ENCODE assay signal across 7 mouse cellular contexts in the genomic region with DNA sequence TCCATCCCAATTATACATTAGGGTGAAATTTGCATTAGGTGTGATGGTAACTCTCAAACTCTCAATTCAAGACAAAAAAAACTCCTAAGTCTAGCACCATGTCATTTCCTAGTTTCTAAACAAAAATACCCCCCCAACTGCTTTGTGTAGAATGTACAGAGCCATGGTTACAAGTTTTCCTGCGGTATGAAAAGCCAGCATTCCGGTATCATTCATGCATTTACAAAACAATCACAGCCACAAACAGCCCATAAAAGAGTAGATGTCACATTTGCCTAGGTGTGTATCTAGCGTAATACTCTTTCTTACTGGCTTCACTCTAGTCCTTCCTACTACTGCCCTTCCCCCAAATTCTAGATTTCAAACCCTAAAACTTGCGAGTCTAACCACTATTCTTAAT. TPM values are rescaled to one million over a fixed set of nuclear protein-coding genes. Genes with fewer than 3 reads are reported as not detected.
A peak's percentile ranks its signal among the peaks of the same experiment; 100 is the strongest.
DNase-seq lines count a peak whose midpoint lies in the region; ATAC-seq and TF ChIP-seq lines count a peak whose summit lies in the region.

No protein-coding gene starts in this region.

- H3K9me3 ChIP-seq in lung, postnatal 0 days (ENCODE audit: low read length), result no peaks in the 10 kb centered on the region
- H3K9me3 ChIP-seq in forebrain, embryonic 10.5 days, result no peaks in the 10 kb centered on the region
- H3K9me3 ChIP-seq in limb, embryonic 12.5 days, result no peaks in the 10 kb centered on the region
- no peaks in the 10 kb centered on the region for H3K9me3 ChIP-seq in stomach, embryonic 14.5 days (ENCODE audit: control insufficient read depth, low read depth, low read length)

- H3K9ac ChIP-seq in lung, postnatal 0 days (replicated peaks; ENCODE audit: low read depth), result peak overlapping the region; percentile 34
- peak overlapping the region; percentile 70 for H3K9ac ChIP-seq in limb, embryonic 12.5 days (replicated peaks)
- H3K9ac ChIP-seq in stomach, embryonic 14.5 days (replicated peaks; ENCODE audit: low read depth, low read length), result peak overlapping the region; percentile 73

- H3K36me3 ChIP-seq in lung, postnatal 0 days (ENCODE audit: insufficient read depth, low read length), result 0 out of 2 replicates have a peak, but pooled peaks cover 3% of the 10 kb centered on the region
- H3K36me3 ChIP-seq in forebrain, embryonic 10.5 days (replicated peaks), result peaks cover 14% of the 10 kb centered on the region
- H3K36me3 ChIP-seq in limb, embryonic 12.5 days, result peaks cover 13% of the 10 kb centered on the region; the same call in 1 of the 2 replicates
- peaks cover 8% of the 10 kb centered on the region; the same call in 1 of the 2 replicates for H3K36me3 ChIP-seq in stomach, embryonic 14.5 days (ENCODE audit: control insufficient read depth, insufficient read depth, low read length)

- WGBS in lung, postnatal 0 days, result 12% methylated on average over 4 of the region's 4 CpGs
- 10% methylated on average over 4 of the region's 4 CpGs for WGBS in forebrain, embryonic 10.5 days
- WGBS in limb, embryonic 12.5 days, result 8% methylated on average over 4 of the region's 4 CpGs
- WGBS in stomach, embryonic 14.5 days, result 8% methylated on average over 4 of the region's 4 CpGs

- H3K4me2 ChIP-seq in lung, postnatal 0 days (replicated peaks; ENCODE audit: low read depth, low read length), result peak overlapping the region; percentile 71
- H3K4me2 ChIP-seq in limb, embryonic 12.5 days, result peak overlapping the region; percentile 83
- H3K4me2 ChIP-seq in stomach, embryonic 14.5 days (replicated peaks; ENCODE audit: low read depth, low read length), result peak overlapping the region; percentile 87

- peaks cover 4% of the 10 kb centered on the region for H3K4me1 ChIP-seq in lung, postnatal 0 days (ENCODE audit: insufficient read depth, low read depth, low read length)
- peaks cover 55% of the 10 kb centered on the region for H3K4me1 ChIP-seq in forebrain, embryonic 10.5 days
- peaks cover 30% of the 10 kb centered on the region for H3K4me1 ChIP-seq in limb, embryonic 12.5 days (replicated peaks)
- H3K4me1 ChIP-seq in stomach, embryonic 14.5 days (ENCODE audit: control insufficient read depth, insufficient read depth, low read length), result peaks cover 28% of the 10 kb centered on the region

- no peak for TF ChIP-seq CTCF in lung, postnatal 0 days (IDR thresholded peaks at IDR 0.05)

- H3K27ac ChIP-seq in lung, postnatal 0 days (ENCODE audit: low read length), result peak overlapping the region; percentile 91
- H3K27ac ChIP-seq in forebrain, embryonic 10.5 days, result peak overlapping the region; percentile 83
- H3K27ac ChIP-seq in limb, embryonic 12.5 days, result peak overlapping the region; percentile 89
- H3K27ac ChIP-seq in stomach, embryonic 14.5 days (ENCODE audit: low read length), result no peak overlapping the region; the same call in 1 of the 2 replicates

- ATAC-seq in lung, postnatal 0 days, result no peak
- no peak for ATAC-seq in limb, embryonic 12.5 days (ENCODE audit: insufficient number of reproducible peaks, insufficient read depth, low FRiP score, low TSS enrichment, low read depth)
- ATAC-seq in stomach, embryonic 14.5 days (ENCODE audit: insufficient number of reproducible peaks, insufficient read depth, low FRiP score, low read depth), result no peak

- TF ChIP-seq EP300 in lung, postnatal 0 days (IDR thresholded peaks at IDR 0.05), result no peak

- peak overlapping the region; percentile 80 for H3K4me3 ChIP-seq in lung, postnatal 0 days (ENCODE audit: low read depth, low read length)
- peak overlapping the region; percentile 72 for H3K4me3 ChIP-seq in forebrain, embryonic 10.5 days
- H3K4me3 ChIP-seq in limb, embryonic 12.5 days (replicated peaks), result peak overlapping the region; percentile 85
- H3K4me3 ChIP-seq in stomach, embryonic 14.5 days (ENCODE audit: low read depth, low read length), result peak overlapping the region; percentile 71

- H3K27me3 ChIP-seq in lung, postnatal 0 days (replicated peaks; ENCODE audit: insufficient read depth, low read length), result no peaks in the 10 kb centered on the region
- H3K27me3 ChIP-seq in forebrain, embryonic 10.5 days (ENCODE audit: poor library complexity, severe bottlenecking), result no peaks in the 10 kb centered on the region
- H3K27me3 ChIP-seq in limb, embryonic 12.5 days, result no peaks in the 10 kb centered on the region
- H3K27me3 ChIP-seq in stomach, embryonic 14.5 days (ENCODE audit: control insufficient read depth, insufficient read depth, low read length), result no peaks in the 10 kb centered on the region

- peak; percentile 21 for DNase-seq in lung, postnatal 0 days (ENCODE audit: low spot score)
- DNase-seq in lung, postnatal 25 days (ENCODE audit: low spot score), result no peak
- DNase-seq in forebrain, embryonic 10.5 days (ENCODE audit: extremely low spot score, low spot score), result no peak
- no peak for DNase-seq in cerebellum, adult 18-20 months
- no peak for DNase-seq in cerebellum, adult 11 months

RNA-seq across cellular contexts. Expression of gene Ube2h, which starts 2.2 kb away (rescaled TPM):
- 34.5 and 40.3 TPM in 2 replicates for polyA plus RNA-seq in lung, postnatal 0 days (2015; fragmentation: Nextera tagmentation; extraction: Ambion mirVana)
- 28.3 and 31.2 TPM in 2 replicates for polyA plus RNA-seq in forebrain, embryonic 10.5 days (2016; fragmentation: Nextera tagmentation; extraction: Ambion mirVana)
- 49.9 and 54.2 TPM in 2 replicates for polyA plus RNA-seq in limb, embryonic 12.5 days (2016; fragmentation: Nextera tagmentation; extraction: Ambion mirVana)
- polyA plus RNA-seq in stomach, embryonic 14.5 days (2014; fragmentation: Nextera tagmentation; extraction: Ambion mirVana), result 58.9 and 60.5 TPM in 2 replicates
